Mouse (Mus musculus) erythroblast, adult 5-6 weeks (primary cell): ENCODE data around the gene Mfng. TPM values are rescaled to one million over a fixed set of nuclear protein-coding genes. Genes with fewer than 3 reads are reported as not detected.
A peak's percentile ranks its signal among the peaks of the same experiment; 100 is the strongest.

Experiments
- ATAC-seq: replicated peaks from 2 replicates; pipeline ENCODE4 v1.8.0; 2016; ENCODE audit warnings: moderate number of reproducible peaks, mild to moderate bottlenecking, moderate TSS enrichment, inconsistent platforms; ENCODE audit not compliant: poor library complexity, low FRiP score, severe bottlenecking
- total RNA-seq, 2 experiments: library from RNA; stranded (forward) in 1 of 2; stranded (reverse) in 1 of 2; fragments of 150-400 nt in 1 of 2; fragments of 200-764, 138-1000 nt in 1 of 2; gene quantifications; 2 replicates each; pipeline versions ENCODE4 v1.2.3 to v1.2.4; 2015 to 2017; ENCODE audit warnings: low replicate concordance in 2 of 2

The Mfng gene
- total RNA-seq, 2 experiments from 2014 or later, result 0.17 to 0.38 TPM

DNA sequence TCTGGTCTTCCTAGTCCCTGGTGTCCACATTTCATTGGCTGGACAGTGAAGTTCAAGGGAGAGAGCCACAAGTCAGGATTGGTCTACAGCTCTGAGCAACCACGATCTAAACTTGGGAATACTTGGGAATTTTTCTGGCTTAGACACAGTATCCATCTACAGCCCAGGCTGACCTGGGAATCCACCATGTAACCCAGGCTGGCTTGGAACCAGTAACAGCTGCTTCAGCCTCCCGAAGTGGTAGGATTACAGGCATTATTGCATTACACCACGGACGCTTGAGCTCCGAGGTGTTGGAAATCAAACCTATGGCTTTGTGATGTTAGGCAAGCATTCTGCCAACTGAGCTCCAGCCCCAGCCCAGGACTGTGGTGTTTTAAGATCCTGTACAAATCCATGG lies 9.6 kb downstream of the Mfng start:
- ATAC-seq, result no peak

DNA sequence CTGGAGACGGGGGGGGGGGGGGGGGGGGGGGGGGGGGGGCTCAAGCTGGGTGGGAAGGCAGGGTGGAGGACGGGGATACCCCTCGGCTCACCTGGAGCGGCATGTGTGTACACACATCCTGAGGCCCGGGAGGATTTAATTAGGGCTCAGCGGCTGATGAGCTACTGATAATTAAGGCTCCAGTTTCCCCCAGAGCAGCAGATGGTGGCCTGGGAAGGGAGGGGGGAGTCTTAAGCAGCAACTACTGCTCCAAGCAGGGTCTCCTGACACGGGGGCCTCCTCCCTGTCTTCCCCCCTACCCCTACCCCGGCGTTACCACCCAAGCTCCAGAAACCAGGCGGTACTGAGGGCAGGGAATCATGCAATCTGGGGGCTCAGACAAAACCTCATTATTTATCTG lies 10.1 kb downstream of the Mfng start:
- ATAC-seq, result no peak

DNA sequence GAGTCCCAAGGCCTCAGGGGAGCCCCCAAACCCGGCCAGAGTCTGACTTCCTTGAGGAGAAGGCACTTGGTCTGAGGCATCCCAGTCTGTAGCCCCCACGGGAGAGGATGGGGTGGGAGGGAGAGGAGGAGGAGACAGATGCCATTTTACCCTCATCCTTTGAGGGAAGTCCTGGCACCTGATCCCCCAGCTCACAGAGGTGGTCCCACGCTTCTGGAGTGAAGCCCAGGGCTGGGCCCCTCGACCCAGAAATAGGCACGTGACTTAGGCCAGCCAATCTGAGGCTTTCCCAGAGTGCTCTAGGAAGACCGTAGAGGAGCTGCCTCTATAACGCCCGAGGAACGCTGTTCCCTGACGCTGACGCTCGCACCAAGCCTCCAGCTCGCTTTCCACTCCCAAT lies 12.2 kb downstream of the Mfng start:
- no peak for ATAC-seq

DNA sequence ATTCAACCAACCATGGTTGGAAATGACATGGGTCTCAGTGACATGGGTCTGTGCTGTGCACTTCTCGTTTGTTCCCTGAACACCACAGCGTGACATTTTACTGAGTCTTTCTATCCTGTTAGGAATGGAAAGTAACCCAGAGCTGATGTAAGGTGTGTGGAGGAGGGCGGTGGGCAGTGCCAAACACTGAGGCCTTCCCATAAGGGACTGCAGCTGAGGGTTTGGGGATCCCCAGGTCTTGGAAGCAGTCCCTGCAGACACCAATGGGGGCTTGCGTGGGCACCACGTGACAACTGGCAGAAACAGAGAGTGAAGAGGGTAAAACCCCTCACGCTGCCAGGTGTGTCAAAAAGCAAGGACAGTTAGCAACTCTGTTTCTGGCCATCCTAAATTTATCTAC lies 15.1 kb downstream of the Mfng start:
- no peak for ATAC-seq

DNA sequence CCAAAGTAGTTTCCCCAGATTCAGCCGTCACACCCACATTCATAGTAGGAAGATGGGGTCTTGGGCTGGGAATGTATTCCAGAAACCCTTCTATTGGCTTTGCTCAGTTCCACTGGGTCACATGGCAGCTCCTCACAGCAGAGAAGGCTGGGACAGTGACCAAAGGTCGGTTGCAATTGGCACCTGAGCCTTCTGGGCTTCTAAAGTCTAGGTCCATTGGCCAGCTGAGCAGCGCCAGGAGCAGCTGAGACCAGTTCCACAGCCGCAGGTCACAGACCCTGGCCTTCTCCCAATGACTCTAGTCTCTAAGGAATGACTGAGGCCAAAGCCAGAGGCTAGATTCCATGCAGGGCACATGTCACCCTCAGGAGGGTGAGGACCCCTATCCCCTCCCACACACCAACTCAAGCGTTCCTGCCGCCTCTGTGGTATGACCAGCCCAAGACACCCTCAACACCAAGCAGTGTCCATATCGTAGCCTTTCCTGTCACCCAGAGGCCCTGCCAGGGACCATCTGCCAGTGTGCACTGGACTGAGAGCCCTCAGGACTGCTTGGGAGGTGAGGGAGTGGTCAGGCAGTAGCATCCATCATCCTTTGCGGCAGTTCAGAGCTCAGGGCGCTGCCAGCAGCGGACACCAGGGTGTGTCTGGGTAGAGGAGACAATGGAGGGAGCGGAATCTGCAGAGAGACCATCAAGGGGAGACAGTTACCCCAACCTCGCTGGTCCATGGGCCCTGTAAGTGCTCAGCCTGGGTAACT lies 17.1 kb downstream of the Mfng start:
- ATAC-seq, result no peak

DNA sequence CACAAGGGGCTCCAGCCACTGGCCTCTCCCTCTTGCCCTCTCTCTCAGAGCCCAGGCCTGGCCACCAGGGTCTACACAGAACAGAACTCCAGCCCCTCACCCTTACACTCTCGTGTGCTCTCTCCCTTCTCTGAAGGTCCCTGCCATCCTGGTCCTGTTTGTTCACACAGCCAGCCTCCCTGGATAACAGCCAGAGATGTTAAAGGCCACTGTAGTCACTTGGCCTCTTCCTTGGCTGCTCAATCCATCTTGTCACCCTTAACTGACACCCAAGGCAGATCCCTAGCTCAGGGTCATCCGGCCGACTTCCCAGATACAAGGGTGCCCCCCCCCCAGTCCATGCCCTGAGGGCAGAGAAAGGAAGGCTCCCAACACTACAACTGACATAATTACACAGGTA lies 18.0 kb downstream of the Mfng start:
- no peak for ATAC-seq

DNA sequence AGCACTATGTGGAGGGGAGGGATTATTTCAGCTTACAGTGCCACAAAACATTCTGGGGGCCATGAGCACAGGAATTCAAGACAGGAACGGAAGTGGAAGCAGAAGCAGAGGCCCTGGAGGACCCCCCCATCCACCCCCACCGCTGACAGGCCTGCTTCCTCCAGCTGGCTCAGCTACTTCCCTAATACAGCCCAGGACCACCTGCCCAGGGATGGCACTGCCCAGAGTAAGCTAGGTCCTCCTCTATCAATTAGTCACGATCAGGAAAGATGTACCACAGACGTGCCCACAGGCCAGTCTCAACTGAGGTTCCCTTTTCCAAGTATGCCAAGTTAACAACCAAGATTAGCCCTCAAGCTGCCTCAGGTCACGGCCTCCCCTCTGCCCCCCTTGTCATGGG lies 19.1 kb downstream of the Mfng start:
- ATAC-seq, result no peak

DNA sequence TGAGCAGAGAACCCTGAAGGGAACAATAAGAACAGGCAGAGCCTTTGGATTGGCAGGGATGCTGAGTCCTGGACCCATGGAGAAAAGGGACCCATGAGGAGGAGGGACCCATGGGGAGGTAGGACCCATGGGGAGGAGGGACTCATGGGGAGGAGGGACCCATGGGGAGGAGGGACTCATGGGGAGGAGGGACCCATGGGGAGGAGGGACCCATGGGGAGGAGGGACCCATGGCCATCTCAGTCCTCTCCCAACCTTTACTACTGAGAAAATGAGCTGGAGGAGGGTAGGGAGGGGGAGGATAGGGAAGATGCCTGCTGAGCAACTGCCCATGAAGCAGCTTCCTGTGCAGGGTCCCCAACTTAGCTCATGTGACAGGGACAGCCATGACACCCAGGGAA lies 20.3 kb downstream of the Mfng start:
- no peak for ATAC-seq

DNA sequence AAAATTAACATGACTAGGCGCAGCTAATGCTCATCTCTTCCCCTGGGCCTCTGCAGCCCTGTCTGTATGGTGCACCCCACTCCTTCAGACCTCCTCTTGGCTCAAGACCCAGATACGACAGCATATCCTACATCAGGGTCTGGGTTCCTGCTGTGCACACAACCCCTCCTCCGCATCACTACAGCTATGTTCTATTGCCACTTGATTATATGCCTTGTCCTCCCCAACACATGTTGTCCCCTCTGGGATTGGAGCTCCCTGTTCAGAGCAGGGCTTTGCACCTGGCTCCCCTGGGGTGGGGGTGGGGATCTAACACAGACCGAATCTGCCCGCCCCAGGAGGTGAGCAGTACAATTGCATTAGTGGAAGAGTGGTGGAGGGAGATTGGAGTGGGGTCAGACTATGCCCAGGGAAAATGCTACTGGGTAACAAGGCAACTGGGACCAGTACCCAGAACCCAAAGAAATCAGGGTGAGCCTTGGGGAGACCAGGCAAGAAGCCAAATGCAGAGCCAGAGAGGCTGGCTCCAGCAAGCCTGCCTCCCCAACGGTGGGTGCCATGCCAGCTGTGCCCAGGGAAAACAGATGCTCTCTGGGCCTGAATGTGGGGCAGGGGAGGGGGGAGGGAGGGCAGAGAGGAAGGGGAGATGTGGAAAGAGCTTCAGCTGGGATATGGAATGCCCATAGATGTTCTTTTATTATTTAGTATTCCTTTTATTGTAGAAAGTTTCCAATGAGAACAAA lies 22.5 kb downstream of the Mfng start:
- no peak for ATAC-seq

DNA sequence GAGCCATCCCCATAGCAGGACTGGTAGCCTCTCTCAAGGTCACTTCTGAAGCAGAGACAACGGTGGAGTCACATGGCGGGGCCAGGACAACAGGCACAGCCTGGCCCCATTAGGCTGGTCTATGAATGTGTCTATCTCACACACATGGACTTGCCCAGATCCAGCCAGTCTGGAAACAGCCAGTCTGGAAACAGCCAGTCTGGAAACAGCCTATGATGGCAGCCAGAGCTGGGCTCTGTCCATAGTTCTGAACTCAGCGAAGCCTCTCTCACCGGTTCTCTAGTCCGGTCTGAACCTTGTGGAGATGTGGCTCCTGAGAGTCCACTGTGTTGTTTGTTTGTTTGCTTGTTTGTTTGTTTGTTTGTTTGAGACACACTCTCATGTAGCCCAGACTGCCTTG lies 23.4 kb downstream of the Mfng start:
- ATAC-seq, result no peak

DNA sequence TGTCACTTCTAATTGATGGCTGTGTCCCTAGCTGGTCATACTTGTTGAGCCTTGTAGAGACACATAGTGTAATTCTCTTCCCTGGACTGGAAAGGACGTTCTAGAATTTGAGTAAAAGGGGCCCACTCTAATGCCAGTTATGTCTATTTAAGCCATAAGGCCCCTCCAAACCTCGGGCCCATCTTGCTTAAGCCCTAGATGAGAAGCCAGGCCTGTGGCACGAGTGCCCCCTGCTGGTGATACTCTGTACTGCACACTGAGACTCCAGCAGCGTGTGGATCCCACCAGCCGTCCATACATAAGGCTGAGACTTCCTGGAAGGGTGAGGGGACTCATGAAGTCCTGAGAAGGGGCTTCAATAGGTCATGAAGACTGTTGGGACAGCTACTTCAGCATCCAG lies 29.1 kb downstream of the Mfng start:
- peak; percentile 60; the same call in 1 of the 2 replicates for ATAC-seq

DNA sequence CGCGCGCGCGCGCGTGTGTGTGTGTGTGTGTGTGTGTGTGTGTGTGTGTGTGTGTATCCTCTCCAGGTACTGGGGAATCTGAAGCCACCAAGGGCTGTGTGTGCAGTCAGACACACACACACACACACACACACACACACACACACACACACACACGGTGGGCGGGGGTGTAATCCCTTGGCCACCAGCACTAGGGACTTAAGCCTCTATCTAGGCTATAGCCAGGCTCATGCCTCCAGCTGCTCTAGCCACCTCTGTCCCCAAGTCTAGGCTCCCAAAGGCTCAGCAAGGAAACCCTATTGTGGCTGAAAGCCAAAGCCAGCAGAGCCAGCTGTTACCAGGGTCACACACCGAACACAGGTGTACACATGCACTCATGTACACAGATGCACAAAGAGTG lies 30.4 kb downstream of the Mfng start:
- no peak for ATAC-seq

DNA sequence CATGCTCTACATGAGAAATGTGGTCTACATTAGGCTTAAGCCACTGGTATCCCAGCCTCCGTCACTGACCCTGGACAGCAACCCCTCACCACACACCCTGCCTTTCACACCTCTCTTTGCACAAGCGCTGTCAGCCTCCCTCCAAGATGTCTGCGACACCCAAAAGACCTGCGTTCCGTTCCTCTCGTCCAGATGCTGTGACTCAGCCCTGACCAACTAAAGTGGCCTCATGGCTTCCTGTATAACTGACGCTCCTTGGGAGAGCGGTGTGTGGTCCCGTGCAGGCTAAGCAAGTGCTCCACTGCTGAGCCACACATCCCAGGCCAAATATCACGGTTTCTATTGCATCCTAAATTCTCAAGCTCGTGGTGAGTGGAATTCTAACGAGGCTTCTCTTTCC lies 32.6 kb downstream of the Mfng start:
- ATAC-seq, result no peak

DNA sequence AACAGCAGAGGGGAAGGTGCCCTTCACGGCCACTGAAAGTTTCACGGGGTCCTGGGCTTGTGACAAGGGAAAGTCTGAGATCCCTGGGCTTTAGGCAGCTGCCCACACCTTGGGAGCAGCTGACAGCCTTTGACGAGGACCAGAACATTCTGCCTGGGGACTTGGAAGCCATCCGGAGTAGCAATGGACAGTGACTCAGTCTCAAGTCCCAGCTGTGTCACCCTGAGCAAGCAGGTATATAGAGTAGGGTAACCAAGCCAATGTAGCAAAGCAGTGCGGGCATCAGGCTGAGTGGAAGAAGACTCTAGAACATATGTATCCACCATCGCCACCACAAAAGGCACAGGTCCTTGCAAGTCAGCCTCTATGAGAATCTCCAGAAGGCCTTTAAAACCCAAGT lies 36.1 kb downstream of the Mfng start:
- no peak for ATAC-seq

DNA sequence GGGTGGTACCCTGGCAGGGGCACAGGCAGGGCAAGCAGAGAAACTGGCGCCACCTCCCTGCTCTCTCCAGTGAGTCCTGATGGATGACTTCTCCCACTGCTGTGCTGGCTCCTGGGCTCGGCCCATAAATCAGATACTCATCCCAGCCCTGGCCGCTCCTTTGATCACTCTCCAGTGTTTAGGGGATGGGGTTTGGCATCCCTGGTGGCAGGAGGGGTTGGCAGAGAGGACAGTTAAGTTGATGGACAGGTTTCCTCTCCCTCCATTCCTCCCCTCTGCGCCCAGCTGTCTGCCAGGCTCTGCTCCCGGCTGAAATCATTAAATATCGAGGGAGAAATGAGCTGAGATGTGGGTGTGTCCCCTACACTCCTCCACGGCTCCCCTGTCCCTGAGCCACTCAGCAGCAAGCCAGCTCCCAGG lies 36.6 kb downstream of the Mfng start:
- no peak for ATAC-seq

DNA sequence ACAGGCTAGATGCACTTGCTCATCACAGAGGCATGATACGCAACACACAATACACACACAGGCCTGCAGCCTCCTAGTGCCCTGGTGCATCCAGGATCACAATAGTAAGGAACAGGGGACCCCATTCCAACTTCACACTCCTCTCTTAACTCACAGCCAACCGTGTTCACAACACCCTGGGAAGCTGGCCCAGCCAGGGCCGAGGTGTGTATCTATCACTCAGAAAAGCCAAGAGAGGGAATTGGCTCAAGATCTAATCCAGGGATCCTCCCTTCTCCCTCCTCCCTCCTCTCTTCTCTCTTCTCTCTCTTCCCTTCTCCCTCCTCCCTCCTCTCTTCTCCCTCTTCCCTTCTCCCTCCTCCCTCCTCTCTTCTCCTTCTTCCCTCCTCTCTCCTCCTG lies 37.1 kb downstream of the Mfng start:
- ATAC-seq, result no peak

DNA sequence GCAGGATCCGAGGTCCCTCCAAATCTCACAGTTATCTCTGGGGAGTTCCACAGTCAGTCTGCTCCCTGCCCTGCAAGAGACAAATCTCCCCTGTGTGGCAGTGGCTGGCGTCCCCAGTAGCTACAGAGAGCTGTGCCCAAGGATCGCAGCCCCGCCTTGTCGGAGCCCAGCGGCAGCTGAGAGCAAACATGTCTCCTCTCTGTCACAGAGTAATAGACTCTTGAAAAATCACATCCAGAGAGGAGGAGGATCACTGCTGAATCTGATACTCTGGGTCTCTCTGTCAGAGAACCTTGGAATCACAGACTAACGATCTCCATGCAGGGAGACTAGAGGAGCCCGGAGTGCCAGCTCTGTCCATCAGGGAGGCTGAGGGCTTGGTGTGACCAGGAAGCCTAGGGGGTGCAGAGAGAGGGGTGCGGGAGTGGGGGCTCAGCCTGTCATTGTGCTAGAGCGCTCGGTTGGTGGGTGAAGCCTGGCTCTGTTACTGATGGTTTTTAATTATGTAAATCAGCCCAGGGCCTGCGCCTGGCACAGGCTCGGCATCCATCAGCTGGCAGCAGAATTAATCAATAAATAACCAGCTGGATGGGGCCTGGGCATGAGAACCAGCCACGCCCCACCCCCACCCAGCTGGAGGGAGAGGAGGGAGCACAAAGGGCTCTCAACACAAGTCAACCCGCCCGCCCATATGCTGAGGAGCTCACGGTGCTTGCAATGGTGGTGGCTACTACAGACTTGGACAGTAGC lies 37.7 kb downstream of the Mfng start:
- ATAC-seq, result no peak

DNA sequence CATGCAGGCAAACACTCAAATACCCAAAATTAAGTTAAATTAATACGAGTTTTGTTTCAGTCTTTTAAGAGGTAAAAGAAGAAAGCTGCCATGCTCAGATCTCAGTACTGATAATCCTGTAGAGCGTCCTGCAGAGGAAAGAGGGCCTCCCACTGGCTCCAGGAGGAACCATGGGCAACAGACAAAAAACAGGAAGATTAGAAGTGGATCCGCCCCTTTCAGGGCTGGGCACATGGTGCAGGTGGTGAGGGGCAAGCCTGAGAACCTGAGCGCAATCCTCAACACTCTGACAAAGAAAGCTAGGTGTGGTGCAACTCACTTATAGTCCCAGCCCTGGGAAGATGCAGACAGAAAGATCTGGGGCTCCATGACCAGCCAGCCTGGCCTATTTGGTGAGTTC lies 41.4 kb downstream of the Mfng start:
- no peak for ATAC-seq

DNA sequence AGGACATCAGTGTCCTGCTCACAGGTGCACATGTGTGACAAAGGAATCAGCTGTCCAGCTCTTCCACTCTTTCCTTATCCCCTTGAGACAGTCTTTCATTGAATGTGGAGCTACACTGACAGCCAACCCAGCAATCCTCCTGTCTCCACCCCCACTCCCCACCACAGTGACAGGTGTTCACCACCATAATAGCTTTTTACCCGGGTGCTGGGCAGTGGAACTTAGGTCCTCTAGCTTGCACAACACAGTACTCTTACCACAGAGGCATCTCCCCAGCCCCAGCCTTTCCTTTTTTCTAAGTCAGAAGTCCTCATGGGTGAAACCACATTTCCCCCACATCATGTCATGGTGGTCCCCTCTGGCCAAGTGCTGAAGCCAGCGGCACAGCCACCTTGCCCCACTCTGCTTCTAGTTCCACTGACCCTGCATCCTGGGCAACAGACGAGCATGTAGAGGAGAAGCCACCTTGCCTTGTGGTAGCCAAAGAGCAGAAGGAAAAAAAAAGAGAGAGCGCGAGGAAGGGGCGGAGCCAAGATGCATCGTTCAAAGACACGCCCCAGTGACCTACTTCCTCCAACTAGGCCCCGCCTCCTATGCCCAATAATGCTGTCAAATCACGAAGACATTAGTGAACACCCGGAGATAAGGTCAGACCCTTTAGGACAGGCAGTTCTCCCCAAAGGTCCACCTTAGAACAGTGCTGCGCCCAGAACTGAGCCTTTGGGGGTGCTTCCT lies 42.8 kb downstream of the Mfng start:
- ATAC-seq, result no peak

DNA sequence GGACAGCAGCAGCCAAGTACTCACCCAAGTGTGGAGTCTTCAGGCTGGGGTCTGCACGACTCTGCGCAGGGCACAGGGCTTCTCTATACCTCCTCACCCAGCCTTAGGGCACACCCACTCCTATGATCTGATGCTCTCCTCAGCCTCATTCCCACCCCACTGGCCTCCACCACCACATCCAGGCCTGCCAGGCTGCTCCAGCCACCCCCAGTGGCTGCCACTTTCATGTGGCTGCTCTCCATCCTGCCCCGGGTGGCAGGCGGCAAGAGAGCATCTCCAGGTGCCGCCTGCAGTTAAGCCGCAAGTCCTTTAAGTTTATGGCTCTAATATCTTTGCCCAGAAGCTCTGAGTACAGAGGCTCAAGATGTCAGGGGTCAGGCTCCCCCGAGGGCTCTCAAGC lies 46.6 kb downstream of the Mfng start:
- no peak for ATAC-seq
